Mouse (Mus musculus) lung, postnatal 25 days (tissue): Measurements from ENCODE around the gene Mmp8.

ENCODE experiments used
- DNase-seq: peaks from one replicate; pipeline ENCODE4 v3.0.0; 2022; ENCODE audit warnings: low spot score

Mmp8 gene

GRCm38 (mm10) chr9:7593272-7593812, 35.1 kb downstream of the Mmp8 start:
- DNase-seq = no peak

GRCm38 (mm10) chr9:7594816-7595540, 36.7 kb downstream of the Mmp8 start:
- DNase-seq = peak; percentile 92

GRCm38 (mm10) chr9:7602982-7603742, 44.9 kb downstream of the Mmp8 start:
- peak; percentile 61 for DNase-seq

GRCm38 (mm10) chr9:7604005-7604404, 45.7 kb downstream of the Mmp8 start:
- DNase-seq = no peak

GRCm38 (mm10) chr9:7605638-7606037, 47.4 kb downstream of the Mmp8 start:
- no peak for DNase-seq
